Mouse (Mus musculus): ENCODE results near the gene Erbb2. TPM values are rescaled to one million over a fixed set of nuclear protein-coding genes. Genes with fewer than 3 reads are reported as not detected.

Gene Erbb2
- total RNA-seq, 2 experiments from 2014 or later = 7.2 to 10.6 TPM

DNA sequence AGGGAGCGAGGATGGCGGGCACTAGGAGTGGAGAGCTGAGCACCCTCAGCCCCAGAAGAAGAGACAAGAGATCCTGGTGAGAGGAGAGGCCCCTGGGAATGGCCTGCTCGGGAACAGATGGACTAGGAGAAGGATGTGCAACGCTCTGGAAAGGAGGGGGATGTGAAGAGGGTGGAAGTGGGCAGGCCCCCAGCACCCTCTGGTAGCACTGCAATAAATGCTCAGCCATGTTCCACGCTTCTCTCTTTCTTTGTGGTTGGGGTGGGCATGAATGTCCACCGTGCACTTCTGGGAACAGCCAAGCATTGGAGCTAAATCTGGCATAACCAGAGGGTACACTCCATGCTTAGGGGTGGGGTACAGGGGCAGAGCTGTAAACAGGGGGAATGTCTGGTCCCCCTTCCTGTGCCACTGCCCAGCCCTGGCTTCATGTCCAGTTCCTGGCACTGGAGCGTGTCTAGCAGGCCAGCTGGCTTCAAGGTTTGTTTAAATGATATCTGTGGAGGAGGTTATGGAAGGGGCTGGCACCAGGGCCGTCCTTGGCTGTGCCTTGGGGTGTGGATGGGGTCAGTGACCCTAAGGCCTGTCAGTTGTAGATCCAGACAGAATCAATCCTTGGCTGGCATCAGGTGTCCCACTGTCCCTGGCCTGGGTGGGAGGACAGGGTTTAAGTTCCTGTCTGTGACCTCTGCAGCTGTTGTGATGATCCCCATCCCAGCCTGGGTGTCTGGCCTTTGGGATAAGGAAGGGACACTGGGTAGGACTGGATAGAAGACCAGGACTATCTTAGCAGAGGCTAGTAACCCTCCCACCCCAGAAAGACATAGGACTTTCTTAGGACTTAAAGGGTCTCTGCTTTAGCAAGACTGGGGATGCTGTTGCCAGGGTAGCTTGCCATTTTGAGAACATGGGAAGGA is 27.3 kb upstream of the Erbb2 start:
- DNase-seq = peak in 1 of 2 experiments; percentile 57
- intact Hi-C loops (cut with DNase I) = no loop called here

DNA sequence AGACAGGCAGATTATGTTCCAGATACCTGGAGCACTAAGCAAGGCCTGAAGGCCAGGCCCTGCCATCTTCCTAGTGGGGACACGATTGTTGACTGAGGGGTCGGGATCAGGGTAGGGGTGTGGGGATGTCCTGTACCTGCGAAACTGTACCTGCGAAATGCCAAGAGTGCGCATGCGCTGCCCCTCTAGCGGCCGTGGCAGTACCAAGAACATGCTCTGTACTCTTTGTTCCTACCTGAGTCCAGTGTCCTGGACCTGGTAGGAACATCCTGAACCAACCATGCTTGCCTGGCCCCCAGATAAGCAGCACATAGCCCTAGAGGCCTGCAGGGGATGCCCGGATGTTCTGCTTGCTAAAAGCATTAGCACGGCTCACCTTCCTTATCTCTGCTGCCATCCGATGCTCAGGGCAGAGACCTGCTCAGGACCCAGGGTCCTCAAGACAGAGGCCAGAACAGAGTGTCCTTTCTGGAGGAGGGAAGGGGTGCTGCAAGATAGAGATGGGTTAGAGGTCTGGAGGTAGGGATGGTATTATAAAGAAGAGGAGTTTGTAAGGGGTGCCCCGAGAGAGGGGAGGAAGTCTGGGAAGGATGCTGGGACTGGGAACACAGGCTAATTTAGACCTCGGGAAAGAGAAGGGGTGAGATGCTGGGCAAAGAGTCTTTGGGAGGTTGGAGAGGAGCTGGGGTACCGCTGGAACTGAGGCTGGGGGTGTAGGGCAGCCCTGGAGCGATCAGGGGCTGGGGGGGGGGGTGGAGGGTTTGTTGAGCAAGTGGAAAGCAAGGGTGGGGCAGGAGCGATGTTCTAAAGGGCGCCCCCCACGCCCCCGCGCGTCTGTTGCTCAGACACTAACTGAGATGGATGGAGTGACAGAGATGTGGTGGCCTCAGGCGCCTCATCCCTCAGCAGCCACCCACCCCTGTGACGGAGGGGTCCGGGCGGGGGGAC is 26.4 kb upstream of the Erbb2 start, which contains the start of gene Pnmt:
TSS of gene Pnmt (plus strand) at position 813 of the 948 bp plus-strand sequence.
- intact Hi-C loops (cut with DNase I) = no loop called here
- no peak for DNase-seq

DNA sequence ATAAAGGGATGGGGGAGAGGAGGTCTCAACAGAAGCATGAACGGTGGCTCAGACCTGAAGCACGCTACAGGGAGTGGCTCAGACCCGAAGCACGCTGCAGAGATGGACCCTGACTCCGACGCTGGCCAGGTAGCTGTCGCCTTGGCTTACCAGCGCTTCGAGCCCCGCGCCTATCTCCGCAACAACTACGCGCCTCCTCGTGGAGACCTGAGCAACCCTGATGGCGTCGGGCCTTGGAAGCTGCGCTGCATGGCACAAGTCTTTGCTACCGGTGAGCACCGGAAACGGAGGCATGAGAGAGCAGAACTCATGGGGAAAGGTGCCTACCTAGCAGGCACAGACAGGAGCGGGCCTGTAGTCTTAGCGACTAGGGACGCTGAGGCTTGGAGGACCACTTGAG is 25.7 kb upstream of the Erbb2 start:
- DNase-seq = no peak
- intact Hi-C loops (cut with DNase I) = no loop called here

DNA sequence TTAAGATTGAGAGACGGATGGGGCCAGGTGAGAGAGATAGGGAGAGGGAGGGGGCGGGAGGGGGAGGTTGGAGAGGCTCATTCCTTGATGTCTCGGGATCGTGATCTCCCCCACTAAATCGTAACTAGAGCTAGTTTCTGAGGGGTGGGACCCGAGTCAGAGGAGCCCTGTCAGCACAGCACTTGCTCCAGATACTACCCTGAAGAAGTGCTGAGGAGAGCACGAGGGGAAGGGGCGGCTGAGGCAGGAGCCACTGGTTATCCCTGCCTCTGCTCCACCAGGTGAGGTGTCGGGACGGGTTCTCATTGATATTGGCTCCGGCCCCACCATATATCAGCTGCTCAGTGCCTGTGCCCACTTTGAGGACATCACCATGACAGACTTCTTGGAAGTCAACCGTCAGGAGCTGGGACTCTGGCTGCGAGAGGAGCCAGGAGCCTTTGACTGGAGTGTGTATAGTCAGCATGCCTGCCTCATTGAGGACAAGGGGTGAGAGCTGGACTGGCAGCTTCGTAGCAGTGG is 25.2 kb upstream of the Erbb2 start:
- intact Hi-C loops (cut with DNase I) = no loop called here
- DNase-seq = no peak

DNA sequence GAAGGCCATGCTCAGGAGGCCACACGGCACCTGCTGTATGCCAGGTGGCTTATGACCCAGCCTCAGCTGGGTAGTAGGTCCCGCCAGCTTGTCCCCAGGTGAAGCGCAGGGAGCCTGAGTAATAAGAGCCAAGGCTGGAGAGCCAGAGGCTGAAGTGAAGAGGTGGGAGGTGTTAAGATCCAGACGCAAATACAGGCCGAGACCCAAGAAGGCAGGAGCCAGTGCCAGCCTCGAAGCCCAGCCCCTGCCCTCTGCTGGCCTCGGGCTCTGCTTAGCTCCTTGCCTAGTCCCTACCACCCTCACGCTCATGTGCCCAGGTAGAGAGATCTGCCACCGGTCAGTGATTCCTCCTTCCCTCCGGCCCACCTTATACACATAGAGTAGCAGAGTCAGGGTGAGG is 24.0 kb upstream of the Erbb2 start:
- intact Hi-C loops (cut with DNase I) = no loop called here
- DNase-seq = no peak

DNA sequence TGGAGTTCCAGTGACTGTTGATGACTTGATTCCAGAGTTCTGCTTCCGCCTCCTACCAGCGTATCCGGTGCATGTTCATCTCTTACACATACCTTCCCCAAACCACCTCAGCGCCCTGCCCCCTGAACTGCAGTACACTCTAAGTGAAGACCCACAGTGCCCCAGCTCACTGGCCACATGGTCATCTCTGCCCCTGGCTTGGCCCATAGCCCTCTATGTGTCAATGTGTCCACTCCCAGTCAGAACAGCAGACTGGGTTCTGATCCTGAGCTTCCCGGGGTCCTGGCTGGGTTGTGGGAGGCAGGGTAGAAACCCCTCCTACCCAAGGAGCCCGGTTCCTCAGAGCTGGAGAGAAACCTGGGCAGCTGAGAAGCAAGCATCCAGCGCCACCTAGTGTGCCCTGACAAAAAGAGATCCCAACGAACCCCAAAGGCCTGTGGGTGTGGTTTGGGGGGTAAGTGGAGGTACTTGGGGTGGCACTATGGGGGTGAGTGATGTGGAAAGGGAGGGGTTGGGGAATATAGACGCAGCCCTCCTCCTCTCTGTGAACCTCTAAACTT is 23.0 kb upstream of the Erbb2 start:
- intact Hi-C loops (cut with DNase I) = loop anchor here (1.0 kb wide), 2 partner anchors 47 to 124 kb away; no protein-coding TSS in a partner anchor
- DNase-seq = peak in 1 of 2 experiments; percentile 53

DNA sequence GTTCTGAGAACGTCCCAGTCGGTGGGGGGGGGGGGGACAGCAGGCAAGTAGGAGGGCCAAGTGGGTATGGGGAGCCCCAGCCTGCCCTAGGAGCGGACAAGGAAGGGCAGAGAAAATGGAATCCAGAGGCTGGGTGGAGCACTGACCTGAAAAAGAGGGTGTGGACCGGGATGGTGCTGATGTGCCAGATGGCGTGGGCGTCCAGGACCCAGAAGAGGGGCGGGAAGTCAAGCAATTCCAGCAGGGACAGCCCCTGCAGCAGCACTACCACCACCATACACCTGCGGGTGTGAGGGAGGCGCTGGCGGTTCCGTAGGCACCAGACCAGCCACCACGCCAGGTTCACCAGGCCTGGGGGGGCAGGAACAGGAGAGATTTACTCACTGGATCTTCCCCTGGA is 22.1 kb upstream of the Erbb2 start:
- DNase-seq = no peak
- intact Hi-C loops (cut with DNase I) = no loop called here

DNA sequence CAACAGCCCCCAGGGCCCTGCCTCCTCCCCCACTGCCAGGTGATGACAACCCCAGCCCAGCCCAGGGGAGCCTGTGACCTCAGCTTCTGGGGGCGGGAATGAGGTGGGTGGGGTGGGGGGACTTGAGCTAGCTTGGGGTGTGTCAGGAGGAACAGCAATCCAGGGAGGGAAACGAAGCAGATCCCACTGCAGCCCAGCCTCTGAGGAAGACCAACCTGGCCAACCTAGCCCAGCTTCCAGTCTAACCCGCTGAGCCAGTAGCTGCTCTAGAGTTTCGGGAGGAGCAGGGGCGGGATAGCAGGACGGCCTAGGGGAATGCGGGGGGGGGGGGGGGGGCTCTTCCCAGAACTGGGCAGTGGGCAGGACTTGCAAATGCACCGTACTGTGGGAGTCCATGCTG is 20.2 kb upstream of the Erbb2 start:
- no peak for DNase-seq
- intact Hi-C loops (cut with DNase I) = no loop called here

DNA sequence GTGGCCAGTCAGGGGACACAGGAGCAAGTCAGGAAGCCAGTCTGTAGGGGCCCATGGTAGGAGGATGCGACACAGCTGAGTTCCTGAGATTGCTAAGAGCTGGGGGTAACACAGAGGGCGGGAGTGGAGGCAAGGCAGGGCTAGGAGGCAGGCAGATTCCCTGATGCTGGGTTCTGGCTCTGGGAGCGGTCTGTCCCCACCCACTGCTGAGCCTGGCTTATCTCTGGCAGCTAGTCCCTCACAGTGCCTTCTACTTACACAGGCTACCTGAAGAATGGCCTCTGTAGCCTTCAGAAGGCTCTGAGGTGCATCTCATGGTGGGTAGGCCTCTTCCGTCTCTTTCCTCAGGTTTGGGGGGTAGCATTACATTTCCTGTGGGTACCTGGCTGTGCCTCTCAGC is 19.6 kb upstream of the Erbb2 start:
- intact Hi-C loops (cut with DNase I) = no loop called here

DNA sequence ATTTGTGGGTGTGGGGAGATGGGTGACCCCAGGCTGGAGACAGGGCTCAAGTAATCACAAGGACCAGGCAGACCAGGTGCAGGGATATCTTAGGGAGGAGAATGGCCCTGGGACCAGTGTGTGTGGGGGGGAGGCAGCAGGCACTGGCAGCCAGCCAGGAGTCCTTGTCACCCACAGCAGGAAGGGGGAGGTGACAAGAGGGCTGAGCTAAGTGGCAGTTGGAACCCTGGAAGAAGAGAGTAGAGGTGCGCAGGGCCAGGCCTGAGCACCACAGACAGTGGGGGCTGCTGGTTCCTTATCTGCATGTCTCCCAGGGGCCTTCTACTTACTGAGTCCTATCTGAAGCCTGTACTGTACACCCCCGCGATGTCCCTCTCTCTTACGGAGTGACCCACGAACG is 19.0 kb upstream of the Erbb2 start:
- intact Hi-C loops (cut with DNase I) = no loop called here
- DNase-seq = peak in 1 of 2 experiments; percentile 48

More for the DNA sequence above, 19.6 kb upstream of the Erbb2 start:
- no peak for DNase-seq

DNA sequence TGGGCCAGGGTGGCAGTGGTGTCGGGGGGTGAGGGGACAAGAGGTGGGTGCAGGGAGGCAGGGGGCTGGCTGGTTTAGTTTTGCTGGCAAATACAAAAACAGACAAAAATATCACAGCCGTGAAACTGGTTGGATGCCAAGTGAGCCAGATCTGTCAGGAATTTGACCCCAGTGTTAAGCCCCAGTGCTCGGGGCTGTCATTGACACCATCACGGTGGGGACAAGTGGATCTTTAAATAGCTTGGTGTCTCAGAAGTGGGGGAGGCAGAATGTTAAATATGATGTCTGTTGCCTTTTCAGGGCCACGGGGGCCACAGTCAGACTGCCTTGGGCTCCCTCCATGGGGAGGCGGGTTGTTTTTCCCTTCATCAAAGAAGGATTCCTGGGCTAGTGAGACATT is 18.0 kb upstream of the Erbb2 start:
- DNase-seq = no peak

DNA sequence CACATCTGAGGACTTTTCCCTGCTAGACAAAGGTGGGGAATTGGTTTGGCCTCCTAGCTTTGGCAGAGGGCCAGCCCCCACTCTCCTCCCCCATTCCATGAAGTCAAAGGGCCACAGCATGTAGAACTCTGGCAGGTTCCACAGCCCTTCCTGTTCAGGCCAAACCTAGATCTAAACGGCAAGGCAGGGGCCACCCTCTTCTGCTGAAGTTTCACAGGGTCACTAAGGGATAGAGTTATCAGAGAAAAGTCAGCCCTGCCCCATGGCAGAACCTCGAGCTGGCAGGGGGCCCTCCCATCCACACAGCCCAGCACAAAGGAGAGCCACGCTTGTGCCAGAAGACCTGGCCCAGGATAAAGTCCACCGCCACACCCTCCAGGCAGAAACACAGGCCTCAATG is 17.2 kb upstream of the Erbb2 start:
- peak in 1 of 2 experiments; percentile 57 for DNase-seq
- intact Hi-C loops (cut with DNase I) = no loop called here

More for the DNA sequence above, 18.0 kb upstream of the Erbb2 start:
- intact Hi-C loops (cut with DNase I) = no loop called here

DNA sequence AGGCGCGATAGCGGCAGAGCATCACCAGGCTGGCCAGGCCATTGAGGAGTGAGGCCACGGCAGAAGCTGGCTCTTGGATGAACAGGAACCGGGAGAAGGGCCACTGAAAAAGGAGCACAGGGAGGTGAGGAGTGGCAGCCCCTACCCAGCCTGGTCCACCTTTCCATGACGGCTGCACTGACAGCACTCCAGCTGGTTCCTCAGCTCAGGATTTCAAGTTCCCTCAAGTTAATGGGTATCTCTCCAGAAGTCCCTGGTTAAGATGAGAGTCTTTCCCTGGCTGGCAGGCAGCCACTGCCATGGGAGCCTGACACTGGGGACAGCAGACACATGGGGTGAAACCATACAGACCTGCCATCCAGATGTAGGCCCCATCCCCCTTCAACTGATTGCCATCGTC is 14.3 kb upstream of the Erbb2 start:
- intact Hi-C loops (cut with DNase I) = no loop called here
- DNase-seq = no peak

DNA sequence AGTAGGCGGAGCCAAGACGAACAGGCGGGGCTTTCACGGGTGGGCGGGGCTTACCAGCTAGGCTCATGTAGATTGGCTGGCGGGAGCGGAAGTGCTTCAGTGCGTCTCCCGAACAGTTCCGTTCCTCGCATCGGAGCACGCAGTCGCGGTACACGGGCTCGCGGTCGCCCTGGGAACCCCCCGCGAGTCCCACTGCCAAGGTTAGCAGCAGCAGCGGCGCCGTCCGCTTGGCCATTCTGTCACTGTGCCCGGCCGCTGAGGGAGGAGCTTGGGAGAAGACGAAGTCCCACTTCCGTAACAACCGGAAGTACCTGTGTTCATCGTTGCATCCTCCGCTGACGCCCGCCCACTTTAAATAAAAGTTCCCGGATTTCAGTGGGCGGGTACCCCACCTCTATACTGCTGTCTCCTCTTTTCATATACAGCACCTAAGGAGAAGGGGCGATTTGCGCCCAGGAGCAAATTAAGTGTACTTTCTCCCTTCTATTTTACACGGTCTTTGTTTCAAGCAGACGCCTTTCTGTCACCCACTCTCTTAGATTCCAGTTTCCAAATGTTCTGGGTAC is 12.0 kb upstream of the Erbb2 start, which contains the start of gene Pgap3:
TSS of gene Pgap3 (minus strand) at position 330 of the 566 bp plus-strand sequence.
- intact Hi-C loops (cut with DNase I) = loop anchor here (5.0 kb wide), 1 partner anchor 37 kb away; the partner anchor contains the start of gene Mien1
- DNase-seq = peak; percentile 81 to 90

DNA sequence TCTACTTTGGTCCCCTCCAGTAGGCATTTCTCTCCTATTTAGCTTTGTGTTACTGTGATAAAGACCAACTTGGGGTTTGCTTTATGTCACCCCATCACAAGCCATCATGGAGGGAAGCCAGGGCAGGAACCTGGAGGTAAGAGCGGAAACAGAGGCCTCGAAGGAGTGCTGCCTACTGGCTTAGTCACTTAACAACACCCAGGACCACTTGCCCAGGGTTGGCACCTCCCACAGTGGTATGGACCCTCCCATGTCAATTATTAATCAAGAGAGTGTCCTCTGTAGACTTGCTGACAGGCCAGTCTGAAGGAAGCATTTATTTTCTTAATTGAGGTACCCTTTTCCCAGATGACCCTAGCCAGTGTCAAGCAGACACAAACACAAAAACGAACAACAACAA is 11.5 kb upstream of the Erbb2 start:
- DNase-seq = no peak
- intact Hi-C loops (cut with DNase I) = loop anchor here (5.0 kb wide), 1 partner anchor 36 kb away; the partner anchor contains the start of gene Mien1

DNA sequence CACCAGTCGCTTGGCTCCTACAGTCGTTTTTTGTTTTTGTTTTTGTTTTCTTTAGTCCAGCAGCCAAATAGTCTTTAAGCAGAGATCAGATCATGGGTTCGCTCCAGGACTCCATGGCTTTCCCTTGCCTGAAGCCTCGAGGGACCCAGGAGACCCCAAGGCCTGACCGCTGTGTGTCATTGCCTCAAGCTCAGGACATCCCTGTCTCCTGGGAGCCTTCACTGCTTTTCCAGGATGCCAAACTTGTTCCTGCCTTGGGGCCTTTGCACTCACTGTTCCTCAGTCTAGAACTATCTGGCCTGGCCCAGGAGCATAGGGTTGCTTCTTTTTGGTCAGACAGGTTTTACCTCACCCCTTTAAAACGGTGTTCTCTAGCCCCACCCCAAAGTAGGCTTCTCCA is 5.6 kb upstream of the Erbb2 start:
- no peak for DNase-seq
- intact Hi-C loops (cut with DNase I) = no loop called here

DNA sequence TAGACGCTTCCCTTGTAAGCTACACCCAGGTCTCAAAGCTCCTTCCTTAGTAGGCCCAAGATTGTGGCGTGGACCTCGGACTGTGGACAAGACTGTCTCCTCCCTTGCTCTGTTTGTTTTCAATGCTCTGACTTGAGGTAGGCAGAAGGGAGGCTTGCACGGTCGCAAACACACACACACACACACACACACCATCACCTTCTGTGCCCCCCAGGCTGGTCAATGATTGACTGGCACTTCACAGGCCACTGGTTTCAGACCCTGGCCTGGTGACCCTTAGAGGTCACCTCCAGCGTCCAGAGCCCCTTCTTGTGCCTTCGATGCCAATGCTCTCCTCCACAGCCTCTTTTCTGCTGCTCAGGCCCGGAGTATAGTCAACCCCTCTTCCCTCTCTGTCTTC is 3.4 kb upstream of the Erbb2 start:
- DNase-seq = no peak
- intact Hi-C loops (cut with DNase I) = no loop called here

DNA sequence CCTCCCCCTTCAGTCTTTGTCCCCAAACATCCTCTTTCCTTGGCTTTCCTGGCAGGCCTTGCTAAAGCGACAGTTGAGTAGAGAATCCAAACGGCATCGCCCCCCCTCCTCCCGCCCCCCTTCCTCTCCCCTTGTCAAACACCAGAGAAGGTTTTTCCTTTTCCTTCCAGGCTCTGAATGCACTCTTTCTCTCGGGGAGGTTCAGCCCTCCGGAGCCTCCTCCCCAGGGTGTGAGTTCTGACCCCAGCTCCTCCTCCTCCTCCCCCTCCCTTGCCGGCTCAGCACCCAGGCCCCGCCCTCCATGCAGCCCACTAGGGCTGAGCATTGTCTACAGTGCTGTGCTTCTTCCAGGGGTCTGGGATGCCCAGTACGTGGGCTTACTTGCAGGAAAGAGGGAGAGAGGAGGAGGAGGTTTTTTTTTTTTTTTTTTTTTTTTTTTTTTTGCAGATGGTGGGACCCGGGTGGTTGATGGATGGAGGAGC is 2.9 kb upstream of the Erbb2 start:
- DNase-seq = no peak
- intact Hi-C loops (cut with DNase I) = no loop called here

DNA sequence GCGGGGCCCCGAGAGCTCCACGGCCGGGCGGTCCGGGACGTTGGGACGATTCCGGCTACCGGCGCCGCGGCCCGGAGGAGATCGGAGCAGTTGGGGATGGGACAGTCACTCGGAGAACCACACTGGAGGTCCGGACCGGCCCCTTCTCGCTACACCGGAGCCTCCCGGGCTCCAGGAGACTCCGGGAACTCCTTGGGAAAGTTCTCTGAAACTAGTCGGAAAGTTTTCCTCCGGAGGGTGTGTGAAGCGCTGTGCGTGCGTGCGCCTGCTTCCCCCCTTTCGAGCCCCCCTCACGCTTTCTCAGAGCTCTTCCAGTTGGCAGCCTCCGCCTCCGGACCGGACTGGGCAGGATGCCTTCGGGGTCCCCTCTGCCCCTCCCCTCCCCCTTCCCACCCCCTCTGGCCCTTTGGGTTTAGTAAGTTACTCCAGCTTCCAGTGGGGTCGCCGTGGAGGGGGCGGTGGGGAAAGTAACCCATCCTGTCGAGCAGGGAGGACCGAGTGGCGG is 579 bp downstream of the Erbb2 start:
- DNase-seq = peak; percentile 16 to 62
- intact Hi-C loops (cut with DNase I) = loop anchor here (2.0 kb wide), 1 partner anchor 26 kb away; the partner anchor contains the start of gene Mien1

Data from heart, postnatal 36 days (tissue).